Mouse (Mus musculus) liver, embryonic 14.5 days (tissue): Measurements from ENCODE around the gene Shoc2.

Experiments used
- CTCF ChIP-seq: IDR thresholded peaks from 2 replicates; pipeline ENCODE4 v1.5.1; 2016; ENCODE audit warnings: antibody characterized with exemption, low read depth, control low read depth
- EP300 ChIP-seq: IDR thresholded peaks from 2 replicates; pipeline ENCODE4 v1.6.1; 2016; ENCODE audit warnings: antibody characterized with exemption, low read depth

GRCm38 (mm10) chr19:53919541-53919940 lies 24.6 kb upstream of the Shoc2 start:
- no peak for TF ChIP-seq CTCF
- TF ChIP-seq EP300 = no peak
